Mouse (Mus musculus): ENCODE results near the gene Pde3a. TPM values are rescaled to one million over a fixed set of nuclear protein-coding genes. Genes with fewer than 3 reads are reported as not detected.

Pde3a gene
- polyA plus RNA-seq, 1 experiment, result 0.25 TPM

DNA sequence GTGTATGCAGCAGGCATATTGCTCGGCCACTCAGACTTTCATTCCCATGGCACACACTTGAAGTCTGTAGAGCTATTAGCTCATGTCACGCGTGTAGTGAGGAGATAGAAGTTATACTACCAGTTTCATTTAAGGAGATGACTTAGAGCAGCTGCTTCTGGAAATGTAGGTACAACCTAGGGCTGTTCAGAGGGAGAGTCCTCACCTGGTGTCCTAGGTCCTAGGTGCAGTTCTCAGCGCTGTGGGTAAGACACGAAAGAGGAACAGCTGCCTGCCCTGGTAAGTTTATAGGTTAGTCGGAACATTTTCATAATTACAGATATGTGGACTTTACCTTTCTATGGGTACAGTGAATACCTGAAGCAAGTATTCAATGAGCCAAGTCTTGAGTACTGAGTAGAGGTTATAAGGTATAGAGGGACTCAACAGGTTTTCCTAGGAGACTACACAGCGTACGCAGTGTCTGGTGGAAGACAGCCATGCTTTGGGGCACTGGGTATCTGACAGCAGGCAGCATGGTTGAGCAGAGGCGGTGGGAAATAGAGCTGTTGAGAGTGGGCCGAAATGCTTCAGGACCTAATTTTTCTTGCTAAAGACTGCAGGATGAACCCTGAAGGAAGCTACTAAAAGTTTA is 43.9 kb downstream of the Pde3a start:
- H3K4me3 ChIP-seq (ENCODE audit: control insufficient read depth, low read depth, low read length), result no peak overlapping the region
- TF ChIP-seq CTCF (IDR thresholded peaks at IDR 0.05; ENCODE audit: control insufficient read depth, insufficient read depth, insufficient replicate concordance, low read depth, low read length), result no peak
- TF ChIP-seq POLR2A (IDR thresholded peaks at IDR 0.05; ENCODE audit: control insufficient read depth, low read depth, low read length), result no peak
- H3K36me3 ChIP-seq (ENCODE audit: control insufficient read depth, insufficient read depth, low read length), result no peaks in the 10 kb centered on the region
- no peak overlapping the region for H3K27ac ChIP-seq (ENCODE audit: control insufficient read depth, insufficient read depth, low read depth, low read length)
- H3K27me3 ChIP-seq (ENCODE audit: control insufficient read depth, insufficient read depth, low read length), result no peaks in the 10 kb centered on the region
- H3K4me1 ChIP-seq (ENCODE audit: control insufficient read depth, insufficient read depth, low read length), result no peaks in the 10 kb centered on the region

DNA sequence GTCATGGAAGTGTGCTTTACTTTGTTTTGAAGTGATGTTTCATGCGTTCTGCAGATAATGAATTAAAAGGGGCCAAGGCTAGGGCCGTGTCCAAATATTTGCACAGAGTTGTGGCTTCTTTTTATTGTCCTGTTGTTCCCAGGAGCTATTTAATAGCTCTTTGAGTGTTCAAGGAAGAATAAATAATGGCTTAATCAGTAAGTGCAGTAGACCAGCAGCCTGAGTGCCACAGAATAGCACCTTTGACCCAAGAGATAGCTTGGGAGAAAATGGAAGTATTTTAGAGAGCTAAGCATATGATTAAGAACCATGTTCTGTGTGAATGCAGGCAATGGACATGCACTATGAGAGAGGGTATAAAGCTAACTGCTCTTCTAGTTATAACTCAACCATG is 44.4 kb downstream of the Pde3a start:
- Histone ChIP-seq H3K27me3 (ENCODE audit: control insufficient read depth, insufficient read depth, low read length) (no peaks in the 10 kb centered on the region), H3K36me3 (ENCODE audit: control insufficient read depth, insufficient read depth, low read length) (no peaks in the 10 kb centered on the region), H3K27ac (ENCODE audit: control insufficient read depth, insufficient read depth, low read depth, low read length) (no peak overlapping the region), H3K4me1 (ENCODE audit: control insufficient read depth, insufficient read depth, low read length) (no peaks in the 10 kb centered on the region), H3K4me3 (ENCODE audit: control insufficient read depth, low read depth, low read length) (no peak overlapping the region)
- no peak for TF ChIP-seq CTCF (IDR thresholded peaks at IDR 0.05; ENCODE audit: control insufficient read depth, insufficient read depth, insufficient replicate concordance, low read depth, low read length)
- no peak for TF ChIP-seq POLR2A (IDR thresholded peaks at IDR 0.05; ENCODE audit: control insufficient read depth, low read depth, low read length)

DNA sequence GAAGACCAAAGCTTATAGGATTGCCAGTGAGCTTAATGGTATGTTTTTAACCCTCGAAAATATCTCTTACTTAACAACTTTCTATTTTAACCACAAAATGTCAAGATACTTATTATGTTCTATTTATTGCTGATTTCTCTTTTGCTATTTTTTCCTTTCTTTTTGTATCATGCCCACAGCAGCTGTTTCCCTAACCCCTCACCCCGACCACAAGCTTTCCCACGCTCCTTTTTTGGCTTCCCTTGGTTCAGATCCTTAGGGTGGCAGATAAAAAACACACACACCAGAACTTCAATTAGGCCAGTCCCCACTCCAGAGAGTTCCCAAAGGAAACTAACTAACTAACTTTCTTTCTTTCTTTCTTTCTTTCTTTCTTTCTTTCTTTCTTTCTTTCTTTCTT is 46.2 kb downstream of the Pde3a start:
- no peak overlapping the region for H3K27ac ChIP-seq (ENCODE audit: control insufficient read depth, insufficient read depth, low read depth, low read length)
- H3K4me3 ChIP-seq (ENCODE audit: control insufficient read depth, low read depth, low read length), result no peak overlapping the region
- no peaks in the 10 kb centered on the region for H3K36me3 ChIP-seq (ENCODE audit: control insufficient read depth, insufficient read depth, low read length)
- TF ChIP-seq CTCF (IDR thresholded peaks at IDR 0.05; ENCODE audit: control insufficient read depth, insufficient read depth, insufficient replicate concordance, low read depth, low read length), result no peak
- TF ChIP-seq POLR2A (IDR thresholded peaks at IDR 0.05; ENCODE audit: control insufficient read depth, low read depth, low read length), result no peak
- no peaks in the 10 kb centered on the region for H3K4me1 ChIP-seq (ENCODE audit: control insufficient read depth, insufficient read depth, low read length)
- H3K27me3 ChIP-seq (ENCODE audit: control insufficient read depth, insufficient read depth, low read length), result no peaks in the 10 kb centered on the region

DNA sequence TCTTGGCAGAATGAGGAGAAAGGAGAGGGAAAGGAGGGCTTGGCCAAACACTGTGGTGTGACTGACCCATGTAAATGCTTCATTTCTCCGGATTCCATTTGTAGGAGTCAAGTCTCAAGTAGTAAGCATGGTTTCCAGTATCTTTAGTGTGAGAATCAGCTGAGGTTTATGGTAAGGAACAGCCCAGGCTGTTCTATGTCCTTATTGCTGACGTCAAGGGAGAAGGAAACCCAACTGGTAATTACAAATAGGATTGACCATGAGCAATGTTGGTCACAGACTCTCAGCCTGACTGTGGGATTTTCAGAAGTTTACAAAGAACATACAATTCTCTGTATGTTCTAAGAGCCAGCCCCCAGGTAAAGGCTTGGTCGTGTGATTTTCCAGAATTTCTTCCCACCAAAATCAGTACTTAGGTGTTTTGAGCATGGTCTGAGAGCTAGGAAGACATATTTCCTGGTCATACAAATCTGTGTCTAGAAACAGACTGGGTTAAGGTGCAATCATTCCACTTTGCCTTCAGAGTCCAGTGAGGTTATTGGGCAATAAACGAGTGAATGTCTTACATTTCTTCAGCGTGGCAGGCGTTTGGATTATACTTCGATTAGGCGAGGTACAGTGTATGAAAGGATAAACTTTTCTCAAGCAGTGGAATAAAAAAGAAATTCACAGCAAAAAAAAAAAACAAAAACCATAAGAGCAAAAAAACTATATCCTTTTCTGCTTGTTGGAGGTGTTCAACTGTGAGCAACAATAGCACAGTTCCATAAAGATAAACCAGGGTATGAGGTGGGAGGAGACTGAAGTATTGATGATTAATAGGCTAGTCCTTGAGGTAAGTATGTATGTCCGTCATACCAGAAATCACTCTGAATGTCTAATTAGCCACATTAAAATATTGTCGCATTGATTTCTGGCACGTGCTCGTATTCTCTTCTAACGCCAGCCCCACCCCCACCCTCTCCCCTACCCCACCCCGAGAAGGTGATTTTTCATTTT is 53.0 kb downstream of the Pde3a start:
- TF ChIP-seq CTCF (IDR thresholded peaks at IDR 0.05; ENCODE audit: control insufficient read depth, insufficient read depth, insufficient replicate concordance, low read depth, low read length) (no peak), POLR2A (IDR thresholded peaks at IDR 0.05; ENCODE audit: control insufficient read depth, low read depth, low read length) (no peak)
- H3K4me3 ChIP-seq (ENCODE audit: control insufficient read depth, low read depth, low read length), result no peak overlapping the region
- no peaks in the 10 kb centered on the region for H3K4me1 ChIP-seq (ENCODE audit: control insufficient read depth, insufficient read depth, low read length)
- no peak overlapping the region for H3K27ac ChIP-seq (ENCODE audit: control insufficient read depth, insufficient read depth, low read depth, low read length)
- no peaks in the 10 kb centered on the region for H3K36me3 ChIP-seq (ENCODE audit: control insufficient read depth, insufficient read depth, low read length)
- no peaks in the 10 kb centered on the region for H3K27me3 ChIP-seq (ENCODE audit: control insufficient read depth, insufficient read depth, low read length)

DNA sequence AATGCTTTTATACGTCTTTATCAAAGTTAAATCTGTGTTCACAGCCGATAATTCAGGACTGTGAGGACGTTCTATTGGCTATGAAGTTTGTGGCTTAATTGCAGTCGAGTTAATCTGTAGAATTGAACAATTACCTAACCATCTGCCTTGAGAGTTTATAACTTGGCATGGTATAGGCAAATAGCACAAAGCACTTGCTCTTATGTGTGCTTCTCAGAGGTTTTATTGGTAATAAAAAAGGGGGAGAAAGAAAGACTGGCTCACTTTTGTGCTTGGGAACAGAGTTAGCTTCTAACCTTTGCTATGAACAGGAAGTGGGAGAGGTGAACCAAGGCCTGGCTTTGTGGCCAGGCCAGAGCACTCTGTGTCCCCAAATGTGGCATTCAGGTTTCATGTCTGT is 53.8 kb downstream of the Pde3a start:
- H3K27ac ChIP-seq (ENCODE audit: control insufficient read depth, insufficient read depth, low read depth, low read length), result no peak overlapping the region
- H3K4me3 ChIP-seq (ENCODE audit: control insufficient read depth, low read depth, low read length), result no peak overlapping the region
- no peaks in the 10 kb centered on the region for H3K36me3 ChIP-seq (ENCODE audit: control insufficient read depth, insufficient read depth, low read length)
- H3K27me3 ChIP-seq (ENCODE audit: control insufficient read depth, insufficient read depth, low read length), result no peaks in the 10 kb centered on the region
- no peaks in the 10 kb centered on the region for H3K4me1 ChIP-seq (ENCODE audit: control insufficient read depth, insufficient read depth, low read length)
- no peak for TF ChIP-seq CTCF (IDR thresholded peaks at IDR 0.05; ENCODE audit: control insufficient read depth, insufficient read depth, insufficient replicate concordance, low read depth, low read length)

DNA sequence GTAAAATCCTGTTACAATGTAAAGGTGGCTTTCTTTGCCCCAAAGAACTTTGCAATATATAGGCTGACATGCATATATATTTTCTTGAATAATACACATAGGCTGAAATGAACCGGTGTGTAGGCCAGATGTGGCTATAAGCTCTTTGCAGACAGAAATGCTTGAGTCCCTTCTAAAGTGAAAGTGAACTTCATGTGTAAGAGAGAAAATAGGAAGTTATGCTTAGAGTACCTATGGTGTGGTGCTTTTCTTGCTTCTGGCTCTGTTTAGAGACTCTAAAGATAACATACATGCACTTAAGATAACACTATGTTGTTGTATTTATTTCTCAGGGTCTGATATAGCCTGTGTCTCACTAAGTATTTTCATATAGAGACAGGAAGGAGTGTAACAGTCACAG is 58.3 kb downstream of the Pde3a start:
- TF ChIP-seq CTCF (IDR thresholded peaks at IDR 0.05; ENCODE audit: control insufficient read depth, insufficient read depth, insufficient replicate concordance, low read depth, low read length) (no peak), POLR2A (IDR thresholded peaks at IDR 0.05; ENCODE audit: control insufficient read depth, low read depth, low read length) (no peak)
- Histone ChIP-seq H3K4me3 (ENCODE audit: control insufficient read depth, low read depth, low read length) (no peak overlapping the region), H3K4me1 (ENCODE audit: control insufficient read depth, insufficient read depth, low read length) (no peaks in the 10 kb centered on the region), H3K27me3 (ENCODE audit: control insufficient read depth, insufficient read depth, low read length) (no peaks in the 10 kb centered on the region), H3K36me3 (ENCODE audit: control insufficient read depth, insufficient read depth, low read length) (no peaks in the 10 kb centered on the region), H3K27ac (ENCODE audit: control insufficient read depth, insufficient read depth, low read depth, low read length) (no peak overlapping the region)

DNA sequence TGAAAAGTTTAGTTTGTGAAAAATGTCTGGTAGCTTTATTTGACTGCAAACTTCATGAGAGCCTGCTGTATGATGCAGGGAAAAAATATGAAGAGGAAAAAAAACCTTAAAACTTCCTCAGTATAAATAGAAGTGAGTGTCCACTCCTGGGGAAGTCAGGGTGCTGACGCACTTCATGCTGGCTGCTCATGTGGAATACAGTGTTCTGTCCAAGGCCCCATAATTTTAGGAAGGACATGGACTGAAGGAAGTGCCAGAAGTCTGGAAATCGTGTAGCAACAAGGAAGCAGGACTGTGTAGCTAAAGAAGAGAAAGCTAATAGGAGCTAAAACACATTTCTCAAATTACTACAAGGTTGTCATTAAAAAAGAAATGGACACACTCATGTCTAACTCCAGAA is 59.4 kb downstream of the Pde3a start:
- Histone ChIP-seq H3K4me3 (ENCODE audit: control insufficient read depth, low read depth, low read length) (no peak overlapping the region), H3K4me1 (ENCODE audit: control insufficient read depth, insufficient read depth, low read length) (no peaks in the 10 kb centered on the region), H3K36me3 (ENCODE audit: control insufficient read depth, insufficient read depth, low read length) (no peaks in the 10 kb centered on the region), H3K27me3 (ENCODE audit: control insufficient read depth, insufficient read depth, low read length) (no peaks in the 10 kb centered on the region), H3K27ac (ENCODE audit: control insufficient read depth, insufficient read depth, low read depth, low read length) (peak overlapping the region; percentile 65; the same call in 1 of the 2 replicates)
- no peak for TF ChIP-seq POLR2A (IDR thresholded peaks at IDR 0.05; ENCODE audit: control insufficient read depth, low read depth, low read length)
- no peak for TF ChIP-seq CTCF (IDR thresholded peaks at IDR 0.05; ENCODE audit: control insufficient read depth, insufficient read depth, insufficient replicate concordance, low read depth, low read length)

All from testis, adult 2 months (tissue).